Mouse (Mus musculus): ENCODE results near the gene Pno1. TPM values are rescaled to one million over a fixed set of nuclear protein-coding genes. Genes with fewer than 3 reads are reported as not detected.

Pno1 gene
- polyA plus RNA-seq, 1 experiment from 2014 or later, result 51.5 TPM

- no peak overlapping the region for H3K4me2 ChIP-seq (ENCODE audit: low read length)
- no peak for ATAC-seq (ENCODE audit: insufficient number of reproducible peaks, insufficient read depth, low FRiP score, low read depth)
- no peaks in the 10 kb centered on the region for H3K4me1 ChIP-seq (ENCODE audit: control insufficient read depth in 2 of 2, insufficient read depth in 2 of 2, low read length in 2 of 2)
- no peaks in the 10 kb centered on the region for H3K9me3 ChIP-seq (ENCODE audit: control insufficient read depth, low read length)
- WGBS, result 87% methylated on average over 3 of the region's 3 CpGs
- no peak overlapping the region for H3K27ac ChIP-seq (replicated peaks in 1 of 2; ENCODE audit: control insufficient read depth in 1 of 2, insufficient read depth in 1 of 2, low read depth in 2 of 2, low read length in 2 of 2)
- no peak overlapping the region for H3K4me3 ChIP-seq (ENCODE audit: control insufficient read depth in 1 of 2, insufficient read depth in 1 of 2, low read depth in 1 of 2, low read length in 2 of 2)
- no peak overlapping the region for H3K9ac ChIP-seq (ENCODE audit: low read length)
- no peaks in the 10 kb centered on the region for H3K27me3 ChIP-seq (ENCODE audit: control insufficient read depth, insufficient read depth, low read length)
- peaks cover 91% of the 10 kb centered on the region for H3K36me3 ChIP-seq (ENCODE audit: control insufficient read depth, insufficient read depth, low read length)
These were observed 11.4 kb downstream of the Pno1 start for GRCm38 (mm10) chr11:17199840-17200501.

- Histone ChIP-seq H3K4me1 (ENCODE audit: control insufficient read depth in 2 of 2, insufficient read depth in 2 of 2, low read length in 2 of 2) (no peaks in the 10 kb centered on the region), H3K9ac (ENCODE audit: low read length) (no peak overlapping the region), H3K4me2 (ENCODE audit: low read length) (no peak overlapping the region), H3K36me3 (ENCODE audit: control insufficient read depth, insufficient read depth, low read length) (peaks cover 92% of the 10 kb centered on the region), H3K27me3 (ENCODE audit: control insufficient read depth, insufficient read depth, low read length) (no peaks in the 10 kb centered on the region), H3K9me3 (ENCODE audit: control insufficient read depth, low read length) (no peaks in the 10 kb centered on the region), H3K4me3 (ENCODE audit: control insufficient read depth in 1 of 2, insufficient read depth in 1 of 2, low read depth in 1 of 2, low read length in 2 of 2) (no peak overlapping the region), H3K27ac (replicated peaks in 1 of 2; ENCODE audit: control insufficient read depth in 1 of 2, insufficient read depth in 1 of 2, low read depth in 2 of 2, low read length in 2 of 2) (no peak overlapping the region)
- WGBS, result 90% methylated on average over 5 of the region's 5 CpGs
- ATAC-seq (ENCODE audit: insufficient number of reproducible peaks, insufficient read depth, low FRiP score, low read depth), result no peak
These were observed 12.2 kb downstream of the Pno1 start for GRCm38 (mm10) chr11:17199170-17199569.

- Histone ChIP-seq H3K4me2 (ENCODE audit: low read length) (no peak overlapping the region), H3K27ac (replicated peaks in 1 of 2; ENCODE audit: control insufficient read depth in 1 of 2, insufficient read depth in 1 of 2, low read depth in 2 of 2, low read length in 2 of 2) (0 out of 4 replicates have a peak overlapping the region, but pooled peaks of 1 of the 2 experiments have one; percentile 17), H3K4me3 (ENCODE audit: control insufficient read depth in 1 of 2, insufficient read depth in 1 of 2, low read depth in 1 of 2, low read length in 2 of 2) (no peak overlapping the region), H3K4me1 (ENCODE audit: control insufficient read depth in 2 of 2, insufficient read depth in 2 of 2, low read length in 2 of 2) (0 out of 4 replicates have a peak, but pooled peaks cover 0 to 2% of the 10 kb centered on the region in 2 experiments), H3K36me3 (ENCODE audit: control insufficient read depth, insufficient read depth, low read length) (peaks cover 35% of the 10 kb centered on the region), H3K27me3 (ENCODE audit: control insufficient read depth, insufficient read depth, low read length) (no peaks in the 10 kb centered on the region), H3K9ac (ENCODE audit: low read length) (no peak overlapping the region), H3K9me3 (ENCODE audit: control insufficient read depth, low read length) (no peaks in the 10 kb centered on the region)
- 63% methylated on average over 9 of the region's 9 CpGs for WGBS
- no peak for ATAC-seq (ENCODE audit: insufficient number of reproducible peaks, insufficient read depth, low FRiP score, low read depth)
These were observed 19.1 kb downstream of the Pno1 start for GRCm38 (mm10) chr11:17192151-17192844.

GRCm38 (mm10) chr11:17188786-17189185 lies 22.6 kb downstream of the Pno1 start:
- no peaks in the 10 kb centered on the region for H3K9me3 ChIP-seq (ENCODE audit: control insufficient read depth, low read length)

GRCm38 (mm10) chr11:17187649-17188048 lies 23.7 kb downstream of the Pno1 start:
- no peak for ATAC-seq (ENCODE audit: insufficient number of reproducible peaks, insufficient read depth, low FRiP score, low read depth)
- Histone ChIP-seq H3K27me3 (ENCODE audit: control insufficient read depth, insufficient read depth, low read length) (no peaks in the 10 kb centered on the region), H3K27ac (replicated peaks in 1 of 2; ENCODE audit: control insufficient read depth in 1 of 2, insufficient read depth in 1 of 2, low read depth in 2 of 2, low read length in 2 of 2) (no peak overlapping the region), H3K4me1 (ENCODE audit: control insufficient read depth in 2 of 2, insufficient read depth in 2 of 2, low read length in 2 of 2) (0 out of 4 replicates have a peak, but pooled peaks cover 0 to 2% of the 10 kb centered on the region in 2 experiments), H3K9me3 (ENCODE audit: control insufficient read depth, low read length) (no peaks in the 10 kb centered on the region), H3K36me3 (ENCODE audit: control insufficient read depth, insufficient read depth, low read length) (peaks cover 9% of the 10 kb centered on the region; the same call in 1 of the 2 replicates), H3K9ac (ENCODE audit: low read length) (no peak overlapping the region), H3K4me2 (ENCODE audit: low read length) (no peak overlapping the region), H3K4me3 (ENCODE audit: control insufficient read depth in 1 of 2, insufficient read depth in 1 of 2, low read depth in 1 of 2, low read length in 2 of 2) (no peak overlapping the region)
- WGBS, result 84% methylated on average over 3 of the region's 3 CpGs

More at GRCm38 (mm10) chr11:17188786-17189185, 22.6 kb downstream of the Pno1 start:
- Histone ChIP-seq H3K4me1 (ENCODE audit: control insufficient read depth in 2 of 2, insufficient read depth in 2 of 2, low read length in 2 of 2) (0 out of 4 replicates have a peak, but pooled peaks cover 0 to 2% of the 10 kb centered on the region in 2 experiments), H3K27me3 (ENCODE audit: control insufficient read depth, insufficient read depth, low read length) (no peaks in the 10 kb centered on the region), H3K4me3 (ENCODE audit: control insufficient read depth in 1 of 2, insufficient read depth in 1 of 2, low read depth in 1 of 2, low read length in 2 of 2) (no peak overlapping the region), H3K36me3 (ENCODE audit: control insufficient read depth, insufficient read depth, low read length) (peaks cover 9% of the 10 kb centered on the region; the same call in 1 of the 2 replicates), H3K27ac (replicated peaks in 1 of 2; ENCODE audit: control insufficient read depth in 1 of 2, insufficient read depth in 1 of 2, low read depth in 2 of 2, low read length in 2 of 2) (no peak overlapping the region), H3K9ac (ENCODE audit: low read length) (no peak overlapping the region), H3K4me2 (ENCODE audit: low read length) (no peak overlapping the region)
- ATAC-seq (ENCODE audit: insufficient number of reproducible peaks, insufficient read depth, low FRiP score, low read depth), result no peak
- 90% methylated on average over 3 of the region's 3 CpGs for WGBS

GRCm38 (mm10) chr11:17183165-17183564 lies 28.2 kb downstream of the Pno1 start:
- Histone ChIP-seq H3K9me3 (ENCODE audit: control insufficient read depth, low read length) (no peaks in the 10 kb centered on the region), H3K4me3 (ENCODE audit: control insufficient read depth in 1 of 2, insufficient read depth in 1 of 2, low read depth in 1 of 2, low read length in 2 of 2) (no peak overlapping the region), H3K27ac (replicated peaks in 1 of 2; ENCODE audit: control insufficient read depth in 1 of 2, insufficient read depth in 1 of 2, low read depth in 2 of 2, low read length in 2 of 2) (no peak overlapping the region), H3K27me3 (ENCODE audit: control insufficient read depth, insufficient read depth, low read length) (no peaks in the 10 kb centered on the region), H3K4me2 (ENCODE audit: low read length) (no peak overlapping the region), H3K36me3 (ENCODE audit: control insufficient read depth, insufficient read depth, low read length) (peaks cover 7% of the 10 kb centered on the region; the same call in 1 of the 2 replicates), H3K4me1 (ENCODE audit: control insufficient read depth in 2 of 2, insufficient read depth in 2 of 2, low read length in 2 of 2) (no peaks in the 10 kb centered on the region), H3K9ac (ENCODE audit: low read length) (no peak overlapping the region)
- 90% methylated on average over 2 of the region's 2 CpGs for WGBS
- ATAC-seq (ENCODE audit: insufficient number of reproducible peaks, insufficient read depth, low FRiP score, low read depth), result no peak

- no peak for ATAC-seq (ENCODE audit: insufficient number of reproducible peaks, insufficient read depth, low FRiP score, low read depth)
- 88% methylated on average over 3 of the region's 3 CpGs for WGBS
These were observed 29.6 kb downstream of the Pno1 start, which contains the start of gene Wdr92 for GRCm38 (mm10) chr11:17181807-17182206. Wdr92 (plus strand) TSS chr11:17182107.

More at GRCm38 (mm10) chr11:17181807-17182206, 29.6 kb downstream of the Pno1 start, which contains the start of gene Wdr92:
- Histone ChIP-seq H3K27me3 (ENCODE audit: control insufficient read depth, insufficient read depth, low read length) (no peaks in the 10 kb centered on the region), H3K9me3 (ENCODE audit: control insufficient read depth, low read length) (no peaks in the 10 kb centered on the region), H3K27ac (replicated peaks in 1 of 2; ENCODE audit: control insufficient read depth in 1 of 2, insufficient read depth in 1 of 2, low read depth in 2 of 2, low read length in 2 of 2) (no peak within 1 kb of the TSS), H3K36me3 (ENCODE audit: control insufficient read depth, insufficient read depth, low read length) (peaks cover 7% of the 10 kb centered on the region; the same call in 1 of the 2 replicates), H3K4me3 (ENCODE audit: control insufficient read depth in 1 of 2, insufficient read depth in 1 of 2, low read depth in 1 of 2, low read length in 2 of 2) (no peak within 1 kb of the TSS), H3K9ac (ENCODE audit: low read length) (no peak within 1 kb of the TSS), H3K4me2 (ENCODE audit: low read length) (no peak within 1 kb of the TSS), H3K4me1 (ENCODE audit: control insufficient read depth in 2 of 2, insufficient read depth in 2 of 2, low read length in 2 of 2) (no peaks in the 10 kb centered on the region)
